Mouse (Mus musculus): ENCODE measurements around the gene Kcnj4. TPM values are rescaled to one million over a fixed set of nuclear protein-coding genes. Genes with fewer than 3 reads are reported as not detected.
A peak's percentile ranks its signal among the peaks of the same experiment; 100 is the strongest.

Kcnj4 gene
- 0.36 and 0.43 TPM in 2 replicates for polyA plus RNA-seq (2012; rRNA removed)
- polyA plus RNA-seq (2014; fragmentation: Nextera tagmentation; extraction: Ambion mirVana), result 0.08 TPM in 1 of 2 replicates, not detected in the other

- Histone ChIP-seq H3K27me3 (ENCODE audit: control insufficient read depth, insufficient read depth, low read length) (peaks cover 75% of the 10 kb centered on the region), H3K9me3 (ENCODE audit: control insufficient read depth, low read length) (no peaks in the 10 kb centered on the region), H3K4me1 (ENCODE audit: control insufficient read depth, insufficient read depth, low read length) (peaks cover 9% of the 10 kb centered on the region), H3K4me2 (replicated peaks; ENCODE audit: low read depth, low read length, severe bottlenecking) (peak within 1 kb of the TSS; percentile 100), H3K4me3 (replicated peaks; ENCODE audit: low read length) (peak within 1 kb of the TSS; percentile 49), H3K36me3 (ENCODE audit: control insufficient read depth, insufficient read depth, low read length) (no peaks in the 10 kb centered on the region), H3K9ac (ENCODE audit: low read depth, low read length, severe bottlenecking) (peak within 1 kb of the TSS; percentile 61), H3K27ac (replicated peaks; ENCODE audit: low read depth, low read length) (no peak within 1 kb of the TSS)
- DNase-seq (ENCODE audit: low spot score) (no peak), ATAC-seq (ENCODE audit: low FRiP score, low read depth) (0 out of 2 replicates have a peak, but pooled peaks have one; percentile 16)
- 2% methylated on average over 37 of the region's 60 CpGs for WGBS
- no peak for TF ChIP-seq POLR2A (IDR thresholded peaks at IDR 0.05; ENCODE audit: borderline replicate concordance, extremely low read depth, insufficient read depth, insufficient read length)
Observed at GRCm38 (mm10) chr15:79504707-79505452, at the start of gene Kcnj4. Gene Kcnj4 (minus strand): TSS chr15:79505241.

DNA sequence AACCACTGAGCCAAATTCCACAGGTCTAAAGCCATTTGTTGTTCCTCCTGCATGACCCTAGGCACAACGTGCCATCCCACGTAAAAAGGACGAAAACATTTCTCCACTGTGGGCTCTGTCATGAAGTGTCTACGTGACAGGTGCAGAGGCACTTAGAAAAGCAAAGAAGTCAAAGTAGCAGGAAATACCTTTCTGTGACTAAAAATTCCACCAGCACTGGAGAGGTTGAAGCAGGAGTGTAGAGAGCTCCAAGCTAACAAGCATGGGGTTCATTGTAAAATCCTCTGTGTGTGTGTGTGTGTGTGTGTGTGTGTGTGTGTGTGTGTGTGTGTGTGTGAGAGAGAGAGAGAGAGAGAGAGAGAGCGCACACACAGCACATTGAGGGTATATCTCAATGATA, 47.5 kb upstream of the Kcnj4 start:
- ATAC-seq (ENCODE audit: low FRiP score, low read depth), result no peak
- no peaks in the 10 kb centered on the region for H3K27me3 ChIP-seq (ENCODE audit: control insufficient read depth, insufficient read depth, low read length)
- H3K27ac ChIP-seq (replicated peaks; ENCODE audit: low read depth, low read length), result no peak overlapping the region
- no peak overlapping the region for H3K4me2 ChIP-seq (replicated peaks; ENCODE audit: low read depth, low read length, severe bottlenecking)
- no peak overlapping the region for H3K9ac ChIP-seq (ENCODE audit: low read depth, low read length, severe bottlenecking)
- no peak overlapping the region for H3K4me3 ChIP-seq (replicated peaks; ENCODE audit: low read length)
- H3K36me3 ChIP-seq (ENCODE audit: control insufficient read depth, insufficient read depth, low read length), result no peaks in the 10 kb centered on the region
- H3K9me3 ChIP-seq (ENCODE audit: control insufficient read depth, low read length), result no peaks in the 10 kb centered on the region
- no peak for DNase-seq (ENCODE audit: low spot score)
- H3K4me1 ChIP-seq (ENCODE audit: control insufficient read depth, insufficient read depth, low read length), result no peaks in the 10 kb centered on the region
- no peak for TF ChIP-seq POLR2A (IDR thresholded peaks at IDR 0.05; ENCODE audit: borderline replicate concordance, extremely low read depth, insufficient read depth, insufficient read length)
- WGBS, result 75% methylated on average over 5 of the region's 5 CpGs

DNA sequence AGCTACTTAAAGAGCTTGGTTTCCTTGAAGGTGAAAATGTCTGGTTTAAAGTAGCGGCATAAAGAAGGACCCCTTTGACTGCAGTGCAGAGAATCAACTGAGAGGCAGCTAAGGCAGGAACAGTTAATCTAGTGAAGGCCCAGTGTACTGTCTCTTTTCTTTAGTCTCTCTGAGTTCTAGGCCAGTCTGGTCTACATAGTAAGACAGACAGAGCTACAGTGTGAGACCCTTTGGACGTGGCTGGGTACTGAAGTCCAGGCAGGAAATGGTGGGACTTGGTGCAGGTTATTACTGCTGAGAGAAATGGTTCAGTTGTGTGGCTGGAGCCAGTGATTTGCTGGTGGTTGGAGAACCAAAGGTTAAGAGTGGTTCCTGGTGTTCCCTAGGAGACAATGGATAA, 43.2 kb upstream of the Kcnj4 start:
- ATAC-seq (ENCODE audit: low FRiP score, low read depth) (no peak), DNase-seq (ENCODE audit: low spot score) (no peak)
- Histone ChIP-seq H3K9ac (ENCODE audit: low read depth, low read length, severe bottlenecking) (no peak overlapping the region), H3K4me1 (ENCODE audit: control insufficient read depth, insufficient read depth, low read length) (peaks cover 12% of the 10 kb centered on the region), H3K36me3 (ENCODE audit: control insufficient read depth, insufficient read depth, low read length) (peaks cover 16% of the 10 kb centered on the region), H3K4me3 (replicated peaks; ENCODE audit: low read length) (no peak overlapping the region), H3K27me3 (ENCODE audit: control insufficient read depth, insufficient read depth, low read length) (no peaks in the 10 kb centered on the region), H3K4me2 (replicated peaks; ENCODE audit: low read depth, low read length, severe bottlenecking) (no peak overlapping the region), H3K27ac (replicated peaks; ENCODE audit: low read depth, low read length) (no peak overlapping the region), H3K9me3 (ENCODE audit: control insufficient read depth, low read length) (no peaks in the 10 kb centered on the region)
- no peak for TF ChIP-seq POLR2A (IDR thresholded peaks at IDR 0.05; ENCODE audit: borderline replicate concordance, extremely low read depth, insufficient read depth, insufficient read length)
- WGBS, result 96% methylated on average over 2 of the region's 2 CpGs

DNA sequence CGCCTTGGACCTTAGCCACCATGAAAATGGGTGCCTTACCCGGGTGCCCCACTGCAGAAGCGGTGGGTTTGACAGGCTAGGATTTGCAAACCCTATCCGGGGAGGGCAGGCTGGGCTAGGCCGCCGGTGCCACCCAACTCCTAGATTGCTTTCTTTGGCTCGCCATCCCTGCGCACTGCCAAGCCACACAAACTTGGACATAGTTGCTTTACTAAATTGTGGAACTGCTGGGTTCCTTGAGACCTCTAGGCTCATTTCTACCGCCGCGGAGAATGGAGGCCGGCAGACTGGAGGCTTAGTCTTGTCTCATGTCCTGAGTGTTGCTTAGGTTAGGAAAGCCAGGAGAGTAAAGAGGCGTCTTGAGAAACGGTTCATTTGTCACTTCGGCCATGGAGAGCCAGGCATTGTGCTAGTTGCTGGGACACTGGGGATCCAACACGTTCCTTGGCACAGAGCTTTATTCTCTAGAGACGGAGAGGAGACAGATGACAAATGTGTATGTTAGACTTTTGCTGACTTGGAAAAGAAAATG, 42.3 kb upstream of the Kcnj4 start:
- Histone ChIP-seq H3K9ac (ENCODE audit: low read depth, low read length, severe bottlenecking) (peak overlapping the region; percentile 99), H3K4me1 (ENCODE audit: control insufficient read depth, insufficient read depth, low read length) (peaks cover 12% of the 10 kb centered on the region), H3K9me3 (ENCODE audit: control insufficient read depth, low read length) (no peaks in the 10 kb centered on the region), H3K27me3 (ENCODE audit: control insufficient read depth, insufficient read depth, low read length) (no peaks in the 10 kb centered on the region), H3K36me3 (ENCODE audit: control insufficient read depth, insufficient read depth, low read length) (peaks cover 25% of the 10 kb centered on the region), H3K4me2 (replicated peaks; ENCODE audit: low read depth, low read length, severe bottlenecking) (peak overlapping the region; percentile 69), H3K4me3 (replicated peaks; ENCODE audit: low read length) (peak overlapping the region; percentile 69), H3K27ac (replicated peaks; ENCODE audit: low read depth, low read length) (peak overlapping the region; percentile 99)
- ATAC-seq (ENCODE audit: low FRiP score, low read depth) (no peak), DNase-seq (ENCODE audit: low spot score) (no peak)
- TF ChIP-seq POLR2A (IDR thresholded peaks at IDR 0.05; ENCODE audit: borderline replicate concordance, extremely low read depth, insufficient read depth, insufficient read length), result no peak
- 80% methylated on average over 17 of the region's 17 CpGs for WGBS

- TF ChIP-seq POLR2A (IDR thresholded peaks at IDR 0.05; ENCODE audit: borderline replicate concordance, extremely low read depth, insufficient read depth, insufficient read length), result peak; percentile 86; the same call in 1 of the 2 replicates
- no peaks in the 10 kb centered on the region for H3K9me3 ChIP-seq (ENCODE audit: control insufficient read depth, low read length)
- ATAC-seq (ENCODE audit: low FRiP score, low read depth) (peak; percentile 97), DNase-seq (ENCODE audit: low spot score) (peak; percentile 98)
- H3K4me2 ChIP-seq (replicated peaks; ENCODE audit: low read depth, low read length, severe bottlenecking), result peak within 1 kb of the TSS; percentile 69
- H3K4me3 ChIP-seq (replicated peaks; ENCODE audit: low read length), result peak within 1 kb of the TSS; percentile 69
- H3K9ac ChIP-seq (ENCODE audit: low read depth, low read length, severe bottlenecking), result peak within 1 kb of the TSS; percentile 99
- H3K36me3 ChIP-seq (ENCODE audit: control insufficient read depth, insufficient read depth, low read length), result peaks cover 32% of the 10 kb centered on the region
- 4% methylated on average over 73 of the region's 84 CpGs for WGBS
- no peaks in the 10 kb centered on the region for H3K27me3 ChIP-seq (ENCODE audit: control insufficient read depth, insufficient read depth, low read length)
- H3K4me1 ChIP-seq (ENCODE audit: control insufficient read depth, insufficient read depth, low read length), result peaks cover 12% of the 10 kb centered on the region
- H3K27ac ChIP-seq (replicated peaks; ENCODE audit: low read depth, low read length), result peak within 1 kb of the TSS; percentile 99
Observed at GRCm38 (mm10) chr15:79546410-79547288, 41.6 kb upstream of the Kcnj4 start, which contains the start of gene Ddx17. Gene Ddx17 (minus strand): TSS chr15:79546741.
